Mouse (Mus musculus) c-Kit-positive CD71-negative TER-119-negative erythroid progenitor cells, embryonic 14.5 days (primary cell): ENCODE data around the gene Cbx7.
A peak's percentile ranks its signal among the peaks of the same experiment; 100 is the strongest.

ENCODE experiments used
- DNase-seq: peaks from one replicate; pipeline ENCODE4 v3.0.0-alpha.2; 2013; ENCODE audit warnings: low read depth

The Cbx7 gene

DNA sequence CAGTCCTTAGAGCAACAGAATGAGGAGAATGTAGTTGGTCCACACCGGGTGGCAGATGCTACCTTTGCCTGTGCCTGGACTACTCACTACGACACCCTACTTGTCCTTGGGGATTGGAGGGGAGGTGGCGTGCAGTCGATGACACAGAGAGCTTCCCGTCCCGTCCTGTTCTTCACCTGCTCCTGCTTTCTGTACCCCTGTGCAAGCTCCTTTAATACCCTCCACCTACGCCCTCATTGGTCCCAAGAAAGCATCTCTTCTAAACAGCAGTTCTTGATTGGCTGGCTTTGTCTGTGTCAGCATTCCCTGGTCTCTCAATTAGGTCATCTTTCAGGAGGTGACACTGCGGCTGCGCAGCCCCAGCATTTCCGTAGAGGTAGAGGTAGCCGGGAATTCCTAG is at the start of gene Cbx7:
TSS of gene Cbx7 (minus strand) at position 180 of the 400 bp plus-strand sequence.
- no peak for DNase-seq

DNA sequence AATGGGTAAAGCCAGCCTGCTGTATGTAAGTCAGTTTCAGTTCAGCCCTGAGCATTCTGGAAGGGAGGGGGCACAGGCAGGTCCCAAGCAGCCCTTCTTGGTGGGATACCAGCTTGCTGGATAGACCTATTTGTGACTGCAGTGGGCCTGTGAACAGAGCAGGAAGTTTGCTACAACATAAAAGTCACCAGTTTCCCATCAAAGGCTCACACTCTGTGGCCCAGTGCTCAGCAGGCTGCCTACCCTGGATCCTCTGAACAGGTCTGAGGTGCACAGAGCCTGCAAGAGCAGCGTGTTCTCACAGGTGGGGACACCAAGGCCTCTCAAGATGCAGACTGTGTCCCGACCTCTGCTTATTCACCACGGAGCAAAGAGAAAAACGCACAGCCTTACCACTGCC is 49.6 kb upstream of the Cbx7 start:
- DNase-seq, result no peak

DNA sequence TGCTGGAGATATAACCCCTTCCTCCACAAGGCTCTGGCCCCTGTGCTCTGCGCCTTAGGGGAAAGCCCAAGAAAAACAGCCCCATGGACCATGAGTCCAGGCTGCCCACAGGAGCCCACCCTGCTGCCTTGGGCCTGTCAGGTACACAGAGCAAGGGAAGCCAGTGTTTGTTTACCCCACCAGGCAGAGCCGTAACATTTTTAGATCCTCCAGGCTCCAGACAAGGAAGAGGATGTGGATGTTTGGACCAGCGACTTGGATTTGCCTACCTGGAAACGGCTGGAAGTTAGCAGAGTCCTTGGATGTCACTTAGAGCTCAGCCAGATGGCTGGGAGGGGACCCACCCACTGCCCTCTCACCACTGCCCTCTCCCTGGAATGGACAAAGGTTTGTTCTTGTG is 48.7 kb upstream of the Cbx7 start:
- no peak for DNase-seq

DNA sequence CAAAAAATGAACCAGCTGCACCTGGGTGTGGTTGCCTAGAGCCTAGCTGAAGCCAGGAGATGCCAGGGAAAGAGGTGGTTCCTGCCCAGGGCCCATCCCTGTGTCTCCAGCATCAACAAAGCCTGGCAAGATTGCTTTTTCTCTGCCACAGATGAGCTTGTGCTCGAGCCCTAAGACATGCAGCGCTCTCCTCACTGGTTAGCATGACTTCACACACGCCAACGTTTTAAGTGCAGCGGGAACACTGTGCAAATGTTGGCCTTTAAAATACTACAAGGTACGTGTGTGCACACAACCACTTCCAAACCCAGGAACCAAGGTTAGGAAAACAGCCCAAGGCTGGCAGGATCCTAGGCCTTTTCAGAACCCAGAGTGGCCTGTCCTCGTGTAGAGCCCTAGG is 48.3 kb upstream of the Cbx7 start:
- DNase-seq, result no peak

DNA sequence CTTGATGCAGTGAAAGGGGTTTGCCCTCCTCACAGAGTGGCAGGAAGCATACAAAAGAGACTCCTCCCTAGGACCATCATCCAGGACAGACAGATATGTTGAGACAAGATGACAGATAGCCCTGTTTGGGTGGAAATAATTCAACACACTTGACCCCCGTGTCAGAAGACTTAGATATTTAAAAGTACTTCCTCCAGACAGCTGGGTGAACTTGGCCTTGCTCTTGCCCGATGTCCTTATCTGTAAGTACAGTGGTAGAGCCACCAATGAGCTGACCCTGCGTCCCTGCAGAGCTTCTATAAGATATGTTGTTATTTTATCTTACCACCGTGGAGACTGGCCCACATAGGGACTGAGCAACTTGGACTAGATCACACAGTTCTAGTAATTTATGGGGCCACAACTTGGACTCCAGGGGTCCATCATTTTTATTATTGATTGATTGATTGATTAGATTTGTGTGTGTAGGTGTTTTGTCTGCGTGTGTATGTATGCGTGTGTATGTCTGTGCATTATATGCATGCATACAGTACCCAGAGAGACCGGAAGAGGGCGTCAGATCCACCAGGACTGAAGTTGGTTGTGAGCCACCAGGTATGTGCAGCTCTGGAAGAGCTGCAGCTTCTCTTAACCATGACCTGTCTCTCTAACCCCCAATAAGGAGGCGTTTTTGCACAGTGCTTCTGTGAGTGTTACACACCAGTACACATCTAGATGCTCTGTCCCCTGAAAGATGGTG is 45.8 kb upstream of the Cbx7 start:
- DNase-seq, result no peak

DNA sequence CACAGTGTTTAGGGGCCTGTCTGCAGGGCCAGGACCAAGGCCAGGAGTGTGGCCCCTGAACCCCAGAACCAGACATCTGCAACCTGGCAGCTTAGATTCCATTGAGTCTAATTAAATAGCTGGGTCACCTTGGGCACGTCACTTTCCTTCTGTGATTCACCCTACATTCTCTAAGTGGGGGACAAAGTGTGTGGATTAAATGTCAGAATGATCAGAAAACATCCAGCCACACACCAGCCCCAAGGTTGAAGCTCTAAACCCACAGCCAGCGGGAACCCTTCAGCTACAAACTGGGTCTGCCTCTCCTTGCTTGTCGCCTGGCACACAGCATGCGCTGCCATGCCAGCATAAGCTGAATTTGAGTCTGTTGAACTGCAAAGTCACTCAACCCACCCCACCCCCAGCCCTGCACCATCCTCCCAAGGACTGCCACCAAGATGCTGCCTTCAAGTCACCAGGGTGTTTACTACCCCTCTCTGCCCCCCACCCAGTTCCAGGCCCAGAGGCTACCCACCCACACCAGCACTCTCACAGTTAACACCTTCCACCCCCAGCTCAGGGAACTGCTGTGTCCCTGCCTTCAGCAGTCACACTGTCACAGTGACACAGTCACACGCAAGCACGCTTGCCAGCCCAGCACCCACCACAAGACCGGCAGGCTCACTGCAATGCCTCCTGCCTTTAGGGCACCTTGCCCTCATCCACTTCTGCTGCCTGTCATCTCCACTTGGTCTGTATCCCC is 44.5 kb upstream of the Cbx7 start:
- DNase-seq, result no peak

DNA sequence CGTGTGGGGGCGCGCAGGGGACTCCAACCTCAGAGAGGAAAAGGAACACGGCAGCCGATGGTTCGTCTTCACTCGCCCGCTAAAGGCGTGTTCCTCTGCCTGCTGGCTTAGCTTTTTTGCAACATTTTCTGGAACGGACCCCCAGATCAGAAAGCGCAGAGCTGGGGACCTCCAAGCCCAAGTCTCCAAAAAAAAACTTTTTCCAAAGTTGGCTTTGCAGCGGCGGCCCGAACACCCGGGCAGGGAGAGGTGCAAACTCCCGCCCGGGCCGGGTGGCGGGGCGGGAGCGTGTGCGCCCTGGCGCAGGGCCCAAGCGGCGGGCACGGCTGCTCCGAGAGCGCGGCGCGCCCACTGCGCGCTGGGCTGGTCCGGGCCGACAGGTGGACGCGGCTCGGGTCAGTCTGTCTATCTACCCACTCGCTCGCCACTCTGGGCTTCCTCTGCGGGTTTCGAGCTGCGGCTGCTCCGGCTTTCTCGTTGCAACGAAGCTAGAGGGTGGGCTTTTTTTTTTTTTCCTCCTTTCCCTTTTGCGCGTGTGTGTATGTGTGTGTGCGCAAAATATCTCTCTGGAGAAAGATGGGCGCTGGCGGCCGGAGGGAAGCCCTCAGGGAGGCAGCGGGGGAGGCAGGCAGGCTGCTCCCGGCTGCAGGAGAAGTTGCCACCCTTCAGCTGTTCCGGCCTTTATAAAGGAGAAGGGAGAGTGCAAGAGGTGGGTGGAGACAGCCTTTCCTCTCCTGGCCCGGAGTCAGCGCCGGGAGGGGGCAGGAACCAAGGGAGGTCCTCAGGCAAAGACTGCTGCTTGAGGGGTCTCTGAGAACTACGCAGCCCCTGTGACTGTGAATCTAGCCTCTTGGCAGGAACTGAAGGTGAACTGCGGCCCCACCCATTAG is 43.6 kb upstream of the Cbx7 start, which contains the start of gene Pdgfb:
TSS of gene Pdgfb (minus strand) at position 657 of the 890 bp plus-strand sequence.
- no peak for DNase-seq

DNA sequence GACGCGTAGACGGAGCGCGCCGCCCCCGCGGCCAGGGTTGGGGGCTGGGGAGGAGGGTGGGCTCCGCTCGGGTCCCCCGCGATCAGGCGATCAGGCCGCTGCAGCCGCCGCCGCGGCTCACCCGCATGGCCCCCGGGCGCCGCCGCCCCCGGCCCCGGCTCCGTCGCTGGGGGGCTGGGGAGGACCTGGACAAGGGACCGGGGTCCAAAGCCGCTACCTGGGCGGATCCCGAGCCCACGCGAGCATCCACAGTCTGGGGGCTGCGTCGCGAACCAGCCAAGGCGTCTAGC is 43.1 kb upstream of the Cbx7 start:
- DNase-seq, result no peak

DNA sequence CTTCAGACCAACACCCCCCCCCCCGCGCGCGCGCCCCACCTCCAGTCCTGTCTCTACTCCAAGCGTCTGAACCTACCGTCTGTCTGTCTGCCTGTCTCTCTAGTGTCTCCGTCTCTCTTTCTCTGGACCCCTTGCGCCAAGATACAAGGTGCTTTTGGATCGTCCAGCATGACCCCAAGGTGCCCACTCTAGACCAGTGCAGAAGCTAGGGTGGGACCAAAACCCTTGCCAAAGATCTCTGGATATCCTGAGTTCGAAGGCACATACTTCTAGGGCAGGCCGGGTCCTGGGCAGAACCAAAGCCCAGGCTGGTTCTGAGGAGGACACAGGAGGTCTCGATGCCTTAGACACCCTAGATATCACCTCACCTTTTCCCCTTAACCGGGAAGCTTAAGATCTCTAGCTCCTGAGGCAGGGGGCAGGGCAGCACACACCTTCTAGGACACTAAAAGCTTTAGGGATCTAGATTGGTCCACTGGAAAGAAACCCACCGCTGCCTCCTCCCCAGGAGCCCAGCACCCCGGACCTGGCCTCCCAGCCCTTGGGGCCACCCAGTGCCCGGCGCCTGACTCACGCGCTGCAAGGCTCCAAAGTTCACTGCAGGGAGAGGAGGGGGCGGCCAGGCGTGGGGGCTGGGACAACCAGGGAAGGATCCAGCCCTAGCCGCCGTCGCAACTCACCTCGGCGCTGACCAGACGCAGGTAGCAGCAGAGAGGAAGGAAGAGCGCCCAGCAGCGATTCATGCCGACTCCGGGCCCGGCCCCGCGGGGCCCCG is 42.5 kb upstream of the Cbx7 start:
- no peak for DNase-seq

DNA sequence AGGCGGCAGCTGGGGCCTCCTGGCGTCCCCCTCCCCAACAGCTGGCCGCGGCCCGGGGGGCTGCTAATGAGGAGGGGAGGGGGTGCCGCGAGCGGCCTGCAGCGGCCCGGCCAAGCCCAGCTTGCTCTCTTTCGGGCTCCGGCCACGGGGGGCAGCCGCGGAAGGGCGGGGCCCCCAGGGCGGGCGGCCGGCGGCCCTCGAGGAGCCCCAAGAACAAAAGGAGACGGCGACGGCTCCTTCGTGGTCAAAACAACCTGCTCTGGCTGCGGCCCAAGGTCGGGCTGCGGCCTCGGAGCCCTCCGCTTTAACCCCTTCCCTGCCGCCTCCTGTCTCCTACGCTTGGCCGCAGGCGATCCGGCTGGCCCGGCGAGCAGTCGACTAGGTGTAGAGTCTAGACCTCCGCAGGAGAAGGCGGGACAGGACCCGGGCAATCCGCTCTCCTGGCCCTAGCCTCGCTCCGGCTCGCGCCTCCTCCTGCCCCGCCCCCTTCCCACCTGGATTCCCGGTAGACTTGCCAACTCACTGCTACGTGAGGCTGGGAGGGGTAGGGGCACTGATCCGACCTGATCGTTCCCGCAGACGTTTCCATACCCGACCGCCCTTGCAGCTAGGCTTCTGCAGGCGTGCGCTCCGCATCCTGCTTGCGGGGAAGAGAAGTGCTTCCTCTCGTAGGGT is 41.7 kb upstream of the Cbx7 start:
- DNase-seq, result no peak

DNA sequence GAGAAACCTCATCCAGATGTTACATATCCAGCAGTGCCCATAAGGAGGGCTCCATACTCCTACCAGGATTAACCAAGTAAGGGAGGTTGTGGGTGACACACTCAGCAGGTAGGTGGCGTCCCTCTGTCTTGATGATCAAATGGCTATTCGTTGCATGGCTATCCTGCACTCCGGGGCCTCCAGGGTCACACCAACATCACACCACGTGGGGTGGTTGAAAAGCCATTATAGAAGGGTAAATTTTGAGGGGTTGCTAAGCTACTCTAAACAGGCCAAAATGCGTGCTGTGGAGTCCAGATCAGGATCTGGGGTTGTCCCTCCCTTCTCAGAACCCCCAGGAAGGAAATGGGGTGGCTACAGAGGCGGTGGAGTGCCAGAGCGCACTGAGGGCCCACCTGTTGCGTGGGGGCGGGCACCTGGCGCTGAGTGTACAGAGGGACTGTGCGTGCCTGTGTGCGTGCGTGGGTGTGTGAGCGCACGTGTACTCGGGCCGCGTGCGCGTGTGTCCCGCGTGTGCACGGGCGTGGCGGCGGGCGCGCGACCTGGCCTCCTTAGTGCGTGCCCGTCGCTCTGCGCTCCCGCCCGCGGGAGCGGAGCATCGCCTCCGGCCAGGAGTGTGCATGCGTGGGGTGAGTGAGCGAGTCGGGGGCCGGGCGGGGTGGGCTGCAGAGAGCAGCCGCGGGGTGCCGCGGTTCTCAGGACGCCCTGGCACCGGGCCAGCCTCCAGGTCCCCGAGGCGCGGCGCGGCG is 41.0 kb upstream of the Cbx7 start:
- no peak for DNase-seq

DNA sequence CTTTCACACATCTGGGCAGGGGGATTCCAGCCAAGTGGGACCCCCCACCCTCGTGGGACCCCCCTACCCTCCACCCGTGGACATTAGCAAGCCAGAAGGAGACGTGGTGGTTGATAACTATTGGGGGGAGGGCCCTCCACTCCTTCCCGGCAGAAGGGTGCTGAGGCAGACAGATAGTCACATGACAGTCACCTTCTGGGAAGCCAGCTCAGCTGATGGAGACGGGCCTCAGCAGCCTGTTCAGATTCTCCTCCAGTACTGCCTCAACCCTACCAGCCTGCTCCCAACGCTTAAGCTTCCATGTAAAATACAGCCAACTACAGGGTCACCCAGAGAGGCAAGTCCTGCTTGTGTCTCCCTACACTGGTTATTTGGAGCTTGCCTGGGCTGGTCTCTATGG is 40.3 kb upstream of the Cbx7 start:
- DNase-seq, result no peak

DNA sequence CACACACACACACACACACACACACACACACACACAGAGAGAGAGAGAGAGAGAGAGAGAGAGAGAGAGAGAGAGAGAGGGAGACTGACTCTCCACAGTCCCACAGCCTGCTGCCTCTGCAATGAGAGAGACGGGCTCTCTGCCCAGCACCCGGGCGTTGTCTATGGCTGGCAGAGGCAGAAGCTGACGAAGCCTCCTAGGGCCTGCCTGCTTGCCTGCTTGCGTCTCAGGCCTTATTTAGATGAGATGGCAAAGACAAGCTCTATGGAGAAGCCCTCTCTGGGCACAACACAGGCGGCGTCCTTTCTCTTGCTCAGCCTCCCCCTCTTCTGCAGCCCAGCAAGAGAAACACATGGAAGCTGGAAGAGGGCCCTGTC is 39.3 kb upstream of the Cbx7 start:
- DNase-seq, result no peak

DNA sequence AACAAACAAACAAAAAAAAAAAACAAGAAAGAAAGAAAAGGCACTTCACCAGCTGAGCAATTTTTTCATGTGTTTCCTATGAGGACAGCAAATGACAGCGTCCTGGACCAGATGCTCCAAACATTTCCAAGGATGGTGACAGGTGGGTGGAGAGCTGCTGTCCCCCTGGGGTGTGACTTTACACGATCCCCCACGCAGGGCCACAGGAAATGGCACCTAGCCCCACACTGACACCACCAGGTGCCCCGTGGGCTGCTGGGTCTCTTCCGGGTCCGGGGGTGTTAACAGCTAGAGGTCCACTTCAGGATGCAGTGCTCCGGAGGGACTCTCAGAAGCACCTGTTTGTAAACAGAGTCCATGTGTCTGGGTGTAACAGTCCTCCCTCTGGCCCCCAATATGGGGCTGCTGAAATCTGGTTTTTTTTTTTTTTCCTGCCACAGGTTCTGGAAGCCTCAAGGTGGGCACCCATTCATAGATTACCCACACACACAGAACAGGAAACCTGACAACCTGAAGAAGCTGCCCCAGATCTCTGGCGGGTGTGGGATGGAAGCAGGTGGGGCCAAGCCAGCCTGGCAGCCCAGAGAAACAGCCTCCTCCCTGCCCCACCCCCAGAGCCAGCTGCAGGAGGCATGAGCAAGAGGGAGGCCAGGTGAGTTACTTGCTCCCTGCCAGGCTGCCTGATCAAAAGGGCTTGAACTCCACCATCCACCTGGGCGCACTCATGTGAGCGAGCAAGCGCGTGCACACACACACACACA is 38.7 kb upstream of the Cbx7 start:
- DNase-seq, result no peak

DNA sequence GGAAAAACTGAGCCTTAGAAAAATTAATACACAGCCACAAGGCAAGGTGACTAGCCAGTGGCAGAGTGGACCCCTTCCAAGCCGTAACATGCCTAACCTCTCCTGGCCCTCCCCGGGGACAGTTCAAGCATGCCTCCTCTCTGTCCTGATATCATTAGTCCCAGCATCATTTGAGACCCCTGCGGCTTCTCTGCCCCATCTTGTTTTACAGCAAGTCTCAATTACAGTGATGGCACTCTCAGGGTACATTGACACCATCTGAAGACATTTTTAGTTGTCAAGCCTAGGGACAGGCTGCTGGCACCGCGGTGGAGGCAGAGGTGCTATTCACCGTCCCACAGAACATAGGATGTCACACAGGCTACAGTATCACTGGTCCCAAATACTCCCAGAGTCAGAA is 37.5 kb upstream of the Cbx7 start:
- no peak for DNase-seq

DNA sequence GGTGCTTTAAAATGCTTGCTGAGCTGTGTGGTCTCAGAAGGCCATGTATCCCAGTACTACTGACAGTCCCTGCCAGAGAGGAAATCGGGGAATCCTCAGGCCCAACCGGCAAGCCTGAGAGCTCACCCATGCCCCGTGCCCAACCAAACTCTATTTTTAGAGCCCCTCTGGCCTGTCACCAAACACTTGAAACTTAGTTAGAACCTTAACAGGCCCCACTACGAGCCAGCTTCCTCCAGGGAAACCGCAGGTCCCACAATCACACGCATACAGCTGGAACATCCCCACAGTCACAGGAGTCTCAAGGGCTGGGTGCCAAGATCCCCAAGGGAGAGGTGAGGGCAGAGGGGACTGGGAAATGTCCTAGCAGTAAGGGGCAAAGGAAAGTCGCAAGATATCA is 35.2 kb upstream of the Cbx7 start:
- DNase-seq, result peak; percentile 43

DNA sequence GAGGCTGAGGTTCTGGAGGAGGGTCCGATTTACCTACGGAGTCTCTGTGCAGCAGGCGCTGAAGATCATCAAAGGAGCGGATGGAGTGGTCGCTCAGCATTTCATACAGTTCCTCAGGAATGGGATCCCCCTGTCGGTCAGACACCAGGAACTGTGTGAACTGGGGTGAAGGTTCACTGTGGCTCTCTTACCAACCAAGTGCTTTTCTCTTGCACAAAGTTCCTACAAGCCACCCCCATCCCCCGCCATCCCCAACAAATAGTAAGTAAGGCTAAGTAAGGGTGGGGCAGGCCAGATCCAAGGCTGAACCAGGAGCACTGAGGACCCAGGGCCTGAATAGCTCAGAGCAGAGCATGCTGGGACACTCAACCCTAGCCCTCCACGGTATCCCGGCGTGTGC is 34.5 kb upstream of the Cbx7 start:
- no peak for DNase-seq

DNA sequence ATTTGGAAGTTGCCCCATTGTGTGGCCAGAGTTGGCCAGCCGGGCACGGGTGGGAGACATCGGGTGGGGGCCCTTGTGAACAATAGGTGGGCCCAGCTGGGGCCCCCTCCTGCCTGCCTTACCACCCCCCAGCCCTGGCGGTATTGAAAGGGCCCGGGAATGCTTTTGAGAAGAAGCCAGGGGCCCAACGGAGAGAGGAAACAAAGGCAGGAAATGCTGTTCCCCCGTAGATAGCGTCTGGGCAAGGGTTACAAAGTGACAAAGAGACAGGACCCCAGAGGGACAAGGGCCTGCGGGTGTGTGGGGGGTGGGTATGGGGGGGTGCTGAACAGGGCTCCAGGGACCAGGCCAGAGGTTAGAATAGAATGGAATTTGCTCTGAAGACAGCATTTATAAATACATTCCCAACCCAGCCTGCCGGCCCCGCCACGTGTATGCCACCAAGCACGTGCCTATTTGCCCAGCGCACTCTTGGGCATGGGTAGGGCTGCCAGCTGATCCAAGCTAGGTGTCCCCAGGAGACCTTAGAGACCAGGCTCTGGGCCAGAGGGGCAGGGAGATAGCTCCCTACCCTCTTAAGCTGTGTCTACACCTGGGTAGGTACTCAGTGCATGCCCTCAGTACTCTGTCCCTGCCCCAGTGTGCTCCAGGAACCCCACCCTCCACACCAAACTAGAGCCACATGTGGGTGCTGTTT is 33.9 kb upstream of the Cbx7 start:
- no peak for DNase-seq

DNA sequence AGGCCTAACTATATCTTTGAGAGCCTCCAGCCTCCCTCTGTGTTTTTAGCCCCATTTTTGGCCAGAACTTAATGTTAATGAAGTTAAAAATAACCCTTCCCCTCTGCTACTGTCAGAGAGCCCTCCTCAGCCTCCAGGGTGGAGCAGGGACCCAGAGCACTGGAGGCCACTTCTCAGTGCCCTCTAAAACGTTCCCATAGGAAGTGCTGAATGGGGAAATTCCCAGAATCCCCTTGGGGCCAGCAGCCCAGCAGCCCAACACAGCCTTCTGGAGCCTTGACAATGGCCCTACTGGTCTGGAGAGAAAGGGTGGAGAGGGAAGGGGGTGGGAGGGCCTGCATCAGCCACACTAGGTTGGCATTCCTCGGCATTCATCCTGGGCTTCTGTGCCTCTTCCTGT is 32.7 kb upstream of the Cbx7 start:
- DNase-seq, result no peak

DNA sequence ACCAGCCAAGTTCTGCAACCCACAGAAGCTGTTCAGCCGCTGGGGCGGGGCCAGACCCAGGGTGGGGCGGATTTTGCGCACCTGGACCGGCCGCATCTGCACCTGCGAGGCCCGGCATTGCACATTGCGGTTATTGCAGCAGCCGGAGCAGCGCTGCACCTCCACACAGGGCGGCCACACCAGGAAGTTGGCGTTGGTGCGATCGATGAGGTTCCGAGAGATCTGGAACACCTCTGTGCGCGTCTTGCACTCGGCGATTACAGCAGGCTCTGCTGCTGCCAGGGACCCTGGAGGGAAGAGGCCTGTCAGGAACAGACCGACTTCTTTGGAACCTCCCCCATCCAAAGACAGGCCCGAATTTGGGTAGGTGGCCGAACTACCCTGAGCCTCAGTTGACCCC is 30.7 kb upstream of the Cbx7 start:
- DNase-seq, result no peak
